Mouse (Mus musculus): Measurements from ENCODE around the gene Rplp2.

Gene Rplp2

GRCm38 (mm10) chr7:141464603-141465201 lies 17.5 kb downstream of the Rplp2 start:
- ChIA-PET POLR2A (interaction anchor here (0.6 to 38.4 kb wide), 27 partner anchors 3 to 365 kb away, joined by 3 to 944 read pairs (median 4); partner anchors contain the start of genes Cd151 (in 2 of the 4), Cracr2b (in 2 of the 4), Pidd1 (in 2 of the 4) and Pnpla2 (in 2 of the 4)), CTCF (interaction anchor here in 3 of 4 experiments (0.5 to 1.7 kb wide), 19 partner anchors 9 to 241 kb away, joined by 3 to 12 read pairs (median 4); partner anchors contain the start of genes Eps8l2 (in 1 of the 3), Pnpla2 (in 1 of the 3), Polr2l (in 1 of the 3) and Tspan4 (in 1 of the 3))

- ChIA-PET CTCF (interaction anchor here in 3 of 4 experiments (0.6 to 1.7 kb wide), 18 partner anchors 10 to 242 kb away, joined by 3 to 12 read pairs (median 4); partner anchors contain the start of genes Eps8l2 (in 1 of the 3), Pnpla2 (in 1 of the 3), Polr2l (in 1 of the 3) and Tspan4 (in 1 of the 3)), POLR2A (interaction anchor here in 3 of 4 experiments (0.6 to 38.4 kb wide), 27 partner anchors 2 to 366 kb away, joined by 3 to 944 read pairs (median 5); partner anchors contain the start of genes Polr2l (in 3 of the 3), Tspan4 (in 3 of the 3), Cd151 (in 2 of the 3) and Cracr2b (in 2 of the 3))
These were observed 18.3 kb downstream of the Rplp2 start for GRCm38 (mm10) chr7:141465388-141466044.

GRCm38 (mm10) chr7:141466045-141466394 lies 18.9 kb downstream of the Rplp2 start:
- CTCF ChIA-PET: interaction anchor here in 2 of 4 experiments (1.0 to 1.7 kb wide), 6 partner anchors 11 to 71 kb away, joined by 3 to 10 read pairs (median 4); partner anchors contain the start of gene Pnpla2 (in 1 of the 2)
- POLR2A ChIA-PET: interaction anchor here (0.7 to 38.4 kb wide), 19 partner anchors 1 to 92 kb away, joined by 3 to 944 read pairs (median 5); partner anchors contain the start of genes Pnpla2 (in 3 of the 4), Polr2l (in 3 of the 4), Tspan4 (in 3 of the 4) and Cd151 (in 2 of the 4)

GRCm38 (mm10) chr7:141466607-141467148 lies 19.5 kb downstream of the Rplp2 start:
- ChIA-PET POLR2A (interaction anchor here (0.6 to 38.4 kb wide), 19 partner anchors 1 to 122 kb away, joined by 3 to 944 read pairs (median 6); partner anchors contain the start of genes Rplp2 (in 4 of the 4), Pnpla2 (in 3 of the 4), Cd151 (in 2 of the 4) and Cend1 (in 2 of the 4)), CTCF (interaction anchor here in 3 of 4 experiments (0.6 to 3.3 kb wide), 10 partner anchors 8 to 75 kb away, joined by 3 to 22 read pairs (median 4); partner anchors contain the start of genes Pnpla2 (in 1 of the 3) and Taldo1 (in 1 of the 3))

- CTCF ChIA-PET: interaction anchor here in 3 of 4 experiments (0.6 to 3.8 kb wide), 15 partner anchors 8 to 189 kb away, joined by 3 to 46 read pairs (median 5); partner anchors contain the start of genes Chid1 (in 1 of the 3), Cracr2b (in 1 of the 3), Pidd1 (in 1 of the 3) and Pnpla2 (in 1 of the 3)
- POLR2A ChIA-PET: interaction anchor here (0.6 to 38.4 kb wide), 40 partner anchors 0 to 615 kb away, joined by 3 to 944 read pairs (median 6); partner anchors contain the start of genes Pnpla2 (in 4 of the 4), Rplp2 (in 4 of the 4), Cracr2b (in 3 of the 4) and Cd151 (in 2 of the 4)
These were observed 20.3 kb downstream of the Rplp2 start, which contains the start of gene Cd151 for GRCm38 (mm10) chr7:141467230-141468030. Gene Cd151, plus strand, starts transcription at chr7:141467392.

GRCm38 (mm10) chr7:141468164-141468521 lies 21.0 kb downstream of the Rplp2 start:
- ChIA-PET CTCF (interaction anchor here (0.6 to 3.8 kb wide), 25 partner anchors 8 to 243 kb away, joined by 3 to 46 read pairs (median 5); partner anchors contain the start of genes Chid1 (in 1 of the 4), Cracr2b (in 1 of the 4), Pidd1 (in 1 of the 4) and Pnpla2 (in 1 of the 4)), POLR2A (interaction anchor here (0.5 to 38.4 kb wide), 64 partner anchors 1 to 627 kb away, joined by 3 to 944 read pairs (median 4); partner anchors contain the start of genes Cracr2b (in 3 of the 4), Pnpla2 (in 3 of the 4), Rplp2 (in 3 of the 4) and Cd151 (in 2 of the 4))

- ChIA-PET CTCF (interaction anchor here (0.5 to 3.8 kb wide), 34 partner anchors 8 to 655 kb away, joined by 3 to 46 read pairs (median 4); partner anchors contain the start of genes Chid1 (in 1 of the 4), Cracr2b (in 1 of the 4), Pidd1 (in 1 of the 4) and Pnpla2 (in 1 of the 4)), POLR2A (interaction anchor here (0.5 to 38.4 kb wide), 72 partner anchors 1 to 628 kb away, joined by 3 to 944 read pairs (median 4); partner anchors contain the start of genes Cracr2b (in 3 of the 4), Pnpla2 (in 3 of the 4), Rplp2 (in 3 of the 4) and Cd151 (in 2 of the 4))
These were observed 21.5 kb downstream of the Rplp2 start for GRCm38 (mm10) chr7:141468522-141469211.

- ChIA-PET CTCF (interaction anchor here in 3 of 4 experiments (0.6 to 3.8 kb wide), 19 partner anchors 10 to 656 kb away, joined by 3 to 46 read pairs (median 4); partner anchors contain the start of genes Chid1 (in 1 of the 3), Cracr2b (in 1 of the 3), Pidd1 (in 1 of the 3) and Pnpla2 (in 1 of the 3)), POLR2A (interaction anchor here (0.5 to 38.4 kb wide), 40 partner anchors 2 to 523 kb away, joined by 3 to 944 read pairs (median 5); partner anchors contain the start of genes Cracr2b (in 3 of the 4), Pnpla2 (in 3 of the 4), Rplp2 (in 3 of the 4) and Cd151 (in 2 of the 4))
These were observed 22.2 kb downstream of the Rplp2 start for GRCm38 (mm10) chr7:141469352-141469751.

- ChIA-PET CTCF (interaction anchor here in 3 of 4 experiments (0.5 to 3.8 kb wide), 7 partner anchors 11 to 67 kb away, joined by 3 to 46 read pairs (median 7); partner anchors contain the start of genes Cracr2b (in 1 of the 3), Pnpla2 (in 1 of the 3) and Rplp2 (in 1 of the 3)), POLR2A (interaction anchor here (0.5 to 38.4 kb wide), 16 partner anchors 3 to 411 kb away, joined by 3 to 944 read pairs (median 10); partner anchors contain the start of genes Cracr2b (in 3 of the 4), Pnpla2 (in 3 of the 4), Cd151 (in 2 of the 4) and Pidd1 (in 2 of the 4))
These were observed 22.9 kb downstream of the Rplp2 start for GRCm38 (mm10) chr7:141469901-141470636.

- ChIA-PET CTCF (interaction anchor here (0.5 to 3.8 kb wide), 6 partner anchors 10 to 67 kb away, joined by 3 to 46 read pairs (median 6); partner anchors contain the start of gene Cracr2b (in 1 of the 4)), POLR2A (interaction anchor here in 3 of 4 experiments (0.5 to 38.4 kb wide), 13 partner anchors 3 to 771 kb away, joined by 3 to 944 read pairs (median 5); partner anchors contain the start of genes Cd151 (in 2 of the 3), Cracr2b (in 2 of the 3), Pnpla2 (in 2 of the 3) and Rplp2 (in 2 of the 3))
These were observed 23.4 kb downstream of the Rplp2 start for GRCm38 (mm10) chr7:141470637-141470944.

GRCm38 (mm10) chr7:141471236-141471635 lies 24.1 kb downstream of the Rplp2 start:
- ChIA-PET POLR2A (interaction anchor here in 3 of 4 experiments (0.7 to 38.4 kb wide), 9 partner anchors 2 to 771 kb away, joined by 3 to 944 read pairs (median 7); partner anchors contain the start of genes Cd151 (in 2 of the 3), Cracr2b (in 2 of the 3), Pnpla2 (in 2 of the 3) and Rplp2 (in 2 of the 3)), CTCF (interaction anchor here in 3 of 4 experiments (0.6 to 2.0 kb wide), 5 partner anchors 10 to 626 kb away, joined by 3 to 10 read pairs (median 5); partner anchors contain the start of gene Cracr2b (in 1 of the 3))

GRCm38 (mm10) chr7:141472226-141472625 lies 25.1 kb downstream of the Rplp2 start:
- POLR2A ChIA-PET: interaction anchor here in 2 of 4 experiments (0.6 to 38.4 kb wide), 6 partner anchors 1 to 87 kb away, joined by 4 to 944 read pairs (median 293); partner anchors contain the start of genes Cd151 (in 2 of the 2), Cracr2b (in 2 of the 2), Pnpla2 (in 2 of the 2) and Rplp2 (in 2 of the 2)

GRCm38 (mm10) chr7:141472763-141473162 lies 25.6 kb downstream of the Rplp2 start:
- ChIA-PET POLR2A (interaction anchor here in 2 of 4 experiments (0.8 to 38.4 kb wide), 4 partner anchors 14 to 67 kb away, joined by 3 to 944 read pairs (median 292); partner anchors contain the start of genes Cd151 (in 2 of the 2), Cracr2b (in 2 of the 2), Pnpla2 (in 2 of the 2) and Rplp2 (in 2 of the 2)), CTCF (interaction anchor here in 2 of 4 experiments (1.8 to 2.0 kb wide), 2 partner anchors 8 kb away, joined by 7 to 10 read pairs; no protein-coding TSS in a partner anchor)

More at GRCm38 (mm10) chr7:141472226-141472625, 25.1 kb downstream of the Rplp2 start:
- CTCF ChIA-PET: interaction anchor here in 3 of 4 experiments (0.6 to 2.0 kb wide), 5 partner anchors 9 to 77 kb away, joined by 3 to 10 read pairs (median 5); partner anchors contain the start of gene Cracr2b (in 1 of the 3)

Data from embryonic stem cell, embryonic (primary cell).